Mouse (Mus musculus): ENCODE measurements around the gene Tyr.
"Not testable (repeated sequence)": the region's sequence is repeated elsewhere in the genome, so short reads cannot be mapped to it uniquely, and the experiment has no call there.

The Tyr gene

GRCm38 (mm10) chr7:87493412-87493811, at the start of gene Tyr:
Gene Tyr (minus strand): TSS chr7:87493512.
- DNase-seq (ENCODE audit: inconsistent ontology term): no peak

GRCm38 (mm10) chr7:87539031-87539430, 45.7 kb upstream of the Tyr start:
- DNase-seq (ENCODE audit: inconsistent ontology term): no peak

GRCm38 (mm10) chr7:87494124-87494682, 891 bp upstream of the Tyr start:
- DNase-seq (ENCODE audit: inconsistent ontology term): no peak

GRCm38 (mm10) chr7:87488024-87488423, 5.3 kb downstream of the Tyr start:
- no peak for DNase-seq (ENCODE audit: inconsistent ontology term)

GRCm38 (mm10) chr7:87413271-87413670, 80.0 kb downstream of the Tyr start:
- no peak for DNase-seq (ENCODE audit: inconsistent ontology term)

GRCm38 (mm10) chr7:87411373-87411772, 81.9 kb downstream of the Tyr start:
- not testable (repeated sequence) for DNase-seq (ENCODE audit: inconsistent ontology term)

GRCm38 (mm10) chr7:87397023-87397422, 96.3 kb downstream of the Tyr start:
- no peak for DNase-seq (ENCODE audit: inconsistent ontology term)

GRCm38 (mm10) chr7:87374935-87375334, 118.4 kb downstream of the Tyr start:
- DNase-seq (ENCODE audit: inconsistent ontology term): no peak
